Mouse (Mus musculus): Measurements from ENCODE around the gene Atp5f1. TPM values are rescaled to one million over a fixed set of nuclear protein-coding genes. Genes with fewer than 3 reads are reported as not detected.

Gene Atp5f1
- polyA plus RNA-seq, 1 experiment from 2014 or later, result 417 TPM

DNA sequence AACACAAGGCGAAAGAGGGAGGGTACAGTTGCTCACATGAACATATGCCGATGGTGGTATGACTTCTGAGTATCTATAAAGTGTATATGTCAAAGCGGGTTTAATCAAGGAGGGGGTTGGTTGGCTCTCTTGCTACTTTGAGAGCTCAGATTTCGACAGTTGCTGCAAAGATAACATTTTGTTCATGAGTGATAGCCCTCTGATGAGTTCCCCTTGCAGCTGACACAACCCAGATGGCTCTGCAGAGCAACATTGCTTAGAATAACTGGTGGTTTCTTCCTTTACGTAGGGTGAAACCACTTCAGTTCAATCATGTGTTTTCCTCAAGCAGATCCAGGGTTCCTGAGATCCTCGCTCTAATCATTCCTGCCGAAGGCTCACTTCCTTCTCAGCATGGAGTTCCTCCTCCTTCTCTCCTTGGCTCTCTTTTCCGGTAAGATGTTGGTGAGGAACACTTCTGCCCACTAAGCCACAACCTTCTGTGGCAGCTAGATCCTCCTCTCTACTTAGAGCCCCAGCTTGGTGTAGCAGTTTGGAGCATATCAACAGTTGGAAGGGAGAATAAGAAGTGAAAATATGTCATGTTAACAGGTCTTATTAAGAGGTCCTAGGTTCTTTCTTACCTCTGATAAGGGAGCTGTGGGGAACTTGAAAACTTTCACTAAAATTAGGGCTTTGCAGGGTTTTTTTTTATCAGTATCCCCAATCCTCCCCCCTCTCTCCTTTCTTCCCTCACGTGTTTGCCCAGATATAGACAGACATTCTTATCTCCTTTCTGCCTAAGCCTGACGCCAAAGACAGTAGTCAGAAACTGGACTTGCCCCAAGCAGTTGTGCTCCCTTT, 45.8 kb downstream of the Atp5f1 start:
- ATAC-seq (ENCODE audit: insufficient number of reproducible peaks, insufficient read depth, low FRiP score, low read depth), result no peak; the same call in 1 of the 2 replicates
- H3K36me3 ChIP-seq (ENCODE audit: control insufficient read depth, insufficient read depth, low read length), result no peaks in the 10 kb centered on the region
- H3K9me3 ChIP-seq (ENCODE audit: control insufficient read depth, low read depth, low read length), result no peaks in the 10 kb centered on the region
- H3K27ac ChIP-seq (ENCODE audit: low read length), result no peak overlapping the region
- H3K9ac ChIP-seq (replicated peaks; ENCODE audit: low read depth, low read length), result no peak overlapping the region
- no peak overlapping the region for H3K4me3 ChIP-seq (ENCODE audit: low read depth, low read length)
- H3K4me2 ChIP-seq (replicated peaks; ENCODE audit: low read depth, low read length), result no peak overlapping the region
- H3K27me3 ChIP-seq (ENCODE audit: control insufficient read depth, insufficient read depth, low read length), result no peaks in the 10 kb centered on the region
- no peaks in the 10 kb centered on the region for H3K4me1 ChIP-seq (ENCODE audit: control insufficient read depth, insufficient read depth, low read length)
- WGBS, result 42% methylated on average over 10 of the region's 10 CpGs

DNA sequence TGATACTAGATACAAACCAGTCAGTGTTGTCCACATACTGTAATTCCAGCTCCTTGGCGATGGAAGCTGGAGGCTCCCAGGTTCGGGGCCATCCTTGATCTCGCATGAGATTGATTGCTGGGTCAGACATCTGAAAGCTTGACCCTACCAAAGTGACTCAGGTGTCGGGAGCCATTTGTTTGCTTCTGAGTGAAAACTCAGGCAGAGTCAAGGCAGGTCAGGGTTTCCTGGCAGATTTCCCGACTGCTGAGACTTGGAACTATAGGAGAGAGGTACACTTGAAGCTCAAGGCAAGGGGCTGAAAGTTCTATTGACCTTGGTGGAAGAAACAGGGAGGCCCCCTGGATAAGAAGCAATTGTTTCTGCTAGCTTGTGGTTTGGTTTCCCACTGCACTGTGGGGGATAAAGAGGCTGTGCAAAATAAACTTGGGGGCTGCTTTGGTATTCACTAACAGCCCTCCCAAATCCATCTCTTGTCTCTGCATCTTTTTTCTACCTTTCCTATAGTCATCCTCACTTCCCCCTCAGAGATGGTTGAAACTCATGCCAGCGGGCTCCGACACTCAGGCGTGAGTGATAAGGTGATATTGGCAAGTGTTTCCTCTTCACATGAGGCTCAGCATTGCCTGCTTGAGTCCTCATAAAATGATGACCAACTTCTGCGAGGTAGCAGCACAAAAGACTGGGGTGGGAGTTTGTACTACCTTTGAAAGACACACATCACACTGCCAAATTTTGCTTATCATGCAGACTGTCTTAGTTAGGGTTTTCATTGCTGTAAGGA, 47.6 kb downstream of the Atp5f1 start:
- H3K4me1 ChIP-seq (ENCODE audit: control insufficient read depth, insufficient read depth, low read length), result no peaks in the 10 kb centered on the region

DNA sequence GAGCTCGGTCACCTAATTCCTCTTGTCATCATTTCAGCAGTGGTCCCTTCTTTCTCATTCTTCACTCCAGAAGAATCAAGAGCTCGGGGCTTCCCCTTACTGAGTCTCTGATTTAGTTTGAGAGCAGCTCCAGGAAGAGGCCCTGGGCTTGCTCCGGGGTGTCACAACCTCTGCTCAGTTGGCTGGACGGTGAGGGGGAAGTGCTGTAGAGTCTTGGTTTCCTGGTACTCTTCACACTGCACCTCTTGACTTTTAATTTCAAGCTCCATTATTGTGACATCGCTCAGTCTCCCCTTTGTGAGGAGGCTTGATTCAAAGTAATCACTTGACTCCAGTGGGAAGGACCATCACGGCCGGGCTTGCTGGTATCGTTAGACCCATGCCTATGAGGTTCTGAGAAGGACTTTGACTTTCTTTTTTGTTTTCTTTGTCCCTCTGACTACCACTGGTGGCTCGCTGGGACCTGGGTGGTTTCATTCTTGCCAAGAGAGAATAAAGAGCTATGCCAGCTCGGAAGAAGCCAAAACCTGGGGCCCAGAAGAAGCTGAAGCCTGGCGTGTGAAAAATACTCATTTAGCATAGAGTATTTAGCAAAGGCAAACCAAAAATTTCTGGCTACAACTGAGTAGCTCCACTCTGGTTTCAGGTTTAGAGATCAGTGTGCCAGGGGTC, 49.2 kb downstream of the Atp5f1 start:
- WGBS, result 80% methylated on average over 11 of the region's 11 CpGs
- Histone ChIP-seq H3K36me3 (ENCODE audit: control insufficient read depth, insufficient read depth, low read length) (no peaks in the 10 kb centered on the region), H3K27ac (ENCODE audit: low read length) (no peak overlapping the region), H3K9me3 (ENCODE audit: control insufficient read depth, low read depth, low read length) (no peaks in the 10 kb centered on the region), H3K9ac (replicated peaks; ENCODE audit: low read depth, low read length) (no peak overlapping the region), H3K4me2 (replicated peaks; ENCODE audit: low read depth, low read length) (no peak overlapping the region), H3K4me1 (ENCODE audit: control insufficient read depth, insufficient read depth, low read length) (no peaks in the 10 kb centered on the region), H3K27me3 (ENCODE audit: control insufficient read depth, insufficient read depth, low read length) (no peaks in the 10 kb centered on the region), H3K4me3 (ENCODE audit: low read depth, low read length) (no peak overlapping the region)
- no peak for ATAC-seq (ENCODE audit: insufficient number of reproducible peaks, insufficient read depth, low FRiP score, low read depth)

More for the DNA sequence above, 47.6 kb downstream of the Atp5f1 start:
- H3K27me3 ChIP-seq (ENCODE audit: control insufficient read depth, insufficient read depth, low read length), result no peaks in the 10 kb centered on the region
- no peak overlapping the region for H3K4me3 ChIP-seq (ENCODE audit: low read depth, low read length)
- H3K9ac ChIP-seq (replicated peaks; ENCODE audit: low read depth, low read length), result no peak overlapping the region
- ATAC-seq (ENCODE audit: insufficient number of reproducible peaks, insufficient read depth, low FRiP score, low read depth), result no peak
- H3K4me2 ChIP-seq (replicated peaks; ENCODE audit: low read depth, low read length), result no peak overlapping the region
- H3K36me3 ChIP-seq (ENCODE audit: control insufficient read depth, insufficient read depth, low read length), result no peaks in the 10 kb centered on the region
- 51% methylated on average over 9 of the region's 9 CpGs for WGBS
- H3K9me3 ChIP-seq (ENCODE audit: control insufficient read depth, low read depth, low read length), result no peaks in the 10 kb centered on the region
- no peak overlapping the region for H3K27ac ChIP-seq (ENCODE audit: low read length)

DNA sequence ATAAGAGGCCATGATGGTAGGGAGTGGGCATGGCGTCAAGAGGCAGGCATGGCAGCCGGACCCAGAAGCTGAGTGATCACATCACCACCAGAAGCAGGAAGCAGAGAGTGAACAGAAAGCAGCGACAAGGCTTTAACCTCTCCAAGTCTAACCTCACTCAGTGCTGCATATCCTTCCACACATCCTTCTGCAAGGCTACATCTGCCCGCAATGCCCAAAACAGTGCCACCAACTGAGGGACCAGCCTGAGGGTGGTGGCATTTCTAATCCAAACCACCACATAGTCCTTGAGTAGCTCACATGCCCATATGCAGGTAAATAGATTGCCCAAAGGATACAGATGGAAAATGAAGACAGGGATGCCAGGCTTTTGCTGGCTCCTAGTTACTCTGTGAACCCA, 50.9 kb downstream of the Atp5f1 start:
- Histone ChIP-seq H3K4me2 (replicated peaks; ENCODE audit: low read depth, low read length) (no peak overlapping the region), H3K36me3 (ENCODE audit: control insufficient read depth, insufficient read depth, low read length) (no peaks in the 10 kb centered on the region), H3K9ac (replicated peaks; ENCODE audit: low read depth, low read length) (no peak overlapping the region), H3K9me3 (ENCODE audit: control insufficient read depth, low read depth, low read length) (no peaks in the 10 kb centered on the region), H3K4me3 (ENCODE audit: low read depth, low read length) (no peak overlapping the region), H3K27ac (ENCODE audit: low read length) (no peak overlapping the region), H3K27me3 (ENCODE audit: control insufficient read depth, insufficient read depth, low read length) (no peaks in the 10 kb centered on the region), H3K4me1 (ENCODE audit: control insufficient read depth, insufficient read depth, low read length) (no peaks in the 10 kb centered on the region)
- no peak for ATAC-seq (ENCODE audit: insufficient number of reproducible peaks, insufficient read depth, low FRiP score, low read depth)
- WGBS, result 85% methylated on average over 4 of the region's 4 CpGs

DNA sequence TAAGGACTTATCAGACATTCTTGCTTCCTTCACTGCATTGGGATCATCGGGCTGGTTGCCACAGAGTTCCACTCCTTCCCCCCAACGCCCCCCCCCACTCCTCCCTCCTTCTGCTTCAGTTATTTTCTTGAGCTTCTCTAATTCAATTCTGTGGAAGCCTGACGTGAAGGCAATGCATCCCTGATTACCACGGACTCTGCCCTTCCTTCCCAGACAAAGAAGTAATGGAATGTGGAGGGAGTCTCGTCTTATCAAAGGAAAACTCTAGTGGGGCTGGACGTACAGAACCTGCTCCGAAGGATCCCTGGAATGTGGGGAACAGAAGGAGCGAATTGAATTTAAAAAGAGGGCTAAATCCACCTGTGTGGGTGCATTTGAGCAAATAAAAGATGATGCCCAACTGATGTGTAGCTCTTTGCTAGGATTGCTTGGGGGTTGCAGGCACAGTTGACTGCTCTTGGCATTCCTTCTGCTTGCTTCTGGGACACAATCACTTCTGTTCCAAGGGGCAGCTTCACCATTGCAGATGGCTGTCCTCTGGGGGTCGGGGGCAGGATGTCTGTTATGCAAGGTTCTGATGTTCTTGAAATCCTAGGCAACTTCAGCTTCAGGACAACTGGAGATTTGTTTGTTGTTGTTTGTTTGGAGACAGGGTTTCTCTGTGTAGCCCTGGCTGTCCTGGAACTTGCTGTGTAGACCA, 51.8 kb downstream of the Atp5f1 start:
- Histone ChIP-seq H3K4me1 (ENCODE audit: control insufficient read depth, insufficient read depth, low read length) (no peaks in the 10 kb centered on the region), H3K9me3 (ENCODE audit: control insufficient read depth, low read depth, low read length) (no peaks in the 10 kb centered on the region), H3K27me3 (ENCODE audit: control insufficient read depth, insufficient read depth, low read length) (no peaks in the 10 kb centered on the region), H3K36me3 (ENCODE audit: control insufficient read depth, insufficient read depth, low read length) (no peaks in the 10 kb centered on the region), H3K4me2 (replicated peaks; ENCODE audit: low read depth, low read length) (no peak overlapping the region), H3K4me3 (ENCODE audit: low read depth, low read length) (no peak overlapping the region), H3K27ac (ENCODE audit: low read length) (no peak overlapping the region), H3K9ac (replicated peaks; ENCODE audit: low read depth, low read length) (no peak overlapping the region)
- WGBS, result 39% methylated on average over 9 of the region's 9 CpGs
- no peak for ATAC-seq (ENCODE audit: insufficient number of reproducible peaks, insufficient read depth, low FRiP score, low read depth)

DNA sequence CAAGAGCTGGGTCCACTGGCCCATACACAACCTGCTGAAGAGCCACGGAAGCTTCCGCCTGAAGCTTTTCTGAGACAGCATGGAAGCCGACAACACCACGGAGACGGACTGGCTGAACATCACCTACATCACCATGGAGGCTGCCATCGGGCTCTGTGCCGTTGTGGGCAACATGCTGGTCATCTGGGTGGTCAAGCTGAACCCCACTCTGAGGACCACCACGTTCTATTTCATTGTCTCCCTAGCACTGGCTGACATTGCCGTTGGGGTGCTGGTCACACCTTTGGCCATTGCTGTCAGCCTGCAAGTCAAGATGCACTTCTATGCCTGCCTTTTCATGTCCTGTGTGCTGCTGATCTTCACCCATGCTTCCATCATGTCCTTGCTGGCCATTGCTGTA, 55.2 kb downstream of the Atp5f1 start:
- H3K9ac ChIP-seq (replicated peaks; ENCODE audit: low read depth, low read length), result no peak overlapping the region
- H3K4me2 ChIP-seq (replicated peaks; ENCODE audit: low read depth, low read length), result no peak overlapping the region
- no peak overlapping the region for H3K27ac ChIP-seq (ENCODE audit: low read length)
- ATAC-seq (ENCODE audit: insufficient number of reproducible peaks, insufficient read depth, low FRiP score, low read depth), result no peak
- H3K36me3 ChIP-seq (ENCODE audit: control insufficient read depth, insufficient read depth, low read length), result no peaks in the 10 kb centered on the region
- H3K4me3 ChIP-seq (ENCODE audit: low read depth, low read length), result no peak overlapping the region
- no peaks in the 10 kb centered on the region for H3K27me3 ChIP-seq (ENCODE audit: control insufficient read depth, insufficient read depth, low read length)
- 92% methylated on average over 9 of the region's 9 CpGs for WGBS
- H3K4me1 ChIP-seq (ENCODE audit: control insufficient read depth, insufficient read depth, low read length), result no peaks in the 10 kb centered on the region
- no peaks in the 10 kb centered on the region for H3K9me3 ChIP-seq (ENCODE audit: control insufficient read depth, low read depth, low read length)

DNA sequence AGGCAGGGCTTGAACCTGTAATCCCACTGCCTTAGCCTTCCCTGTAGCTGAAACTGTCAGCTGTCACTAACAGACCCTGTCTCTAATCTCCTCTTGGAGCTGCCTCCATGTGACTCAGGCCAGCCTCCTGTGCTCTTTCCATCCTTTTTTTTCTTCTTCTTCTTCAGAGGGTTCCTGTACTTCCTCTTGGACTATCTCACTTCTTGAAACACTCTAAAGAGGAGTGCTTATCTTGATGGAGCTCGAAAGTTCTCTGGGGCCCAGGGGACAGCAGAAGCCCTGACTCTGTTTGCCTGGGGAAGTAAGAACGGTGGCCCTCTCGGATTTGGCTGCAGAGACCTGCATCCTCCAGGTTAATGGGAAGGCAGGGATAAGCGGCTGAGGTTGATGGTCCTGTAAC, 55.7 kb downstream of the Atp5f1 start:
- Histone ChIP-seq H3K27ac (ENCODE audit: low read length) (no peak overlapping the region), H3K4me2 (replicated peaks; ENCODE audit: low read depth, low read length) (no peak overlapping the region), H3K36me3 (ENCODE audit: control insufficient read depth, insufficient read depth, low read length) (no peaks in the 10 kb centered on the region), H3K4me3 (ENCODE audit: low read depth, low read length) (no peak overlapping the region), H3K9ac (replicated peaks; ENCODE audit: low read depth, low read length) (no peak overlapping the region), H3K27me3 (ENCODE audit: control insufficient read depth, insufficient read depth, low read length) (no peaks in the 10 kb centered on the region), H3K4me1 (ENCODE audit: control insufficient read depth, insufficient read depth, low read length) (no peaks in the 10 kb centered on the region), H3K9me3 (ENCODE audit: control insufficient read depth, low read depth, low read length) (no peaks in the 10 kb centered on the region)
- ATAC-seq (ENCODE audit: insufficient number of reproducible peaks, insufficient read depth, low FRiP score, low read depth), result no peak
- WGBS, result 69% methylated on average over 4 of the region's 4 CpGs

DNA sequence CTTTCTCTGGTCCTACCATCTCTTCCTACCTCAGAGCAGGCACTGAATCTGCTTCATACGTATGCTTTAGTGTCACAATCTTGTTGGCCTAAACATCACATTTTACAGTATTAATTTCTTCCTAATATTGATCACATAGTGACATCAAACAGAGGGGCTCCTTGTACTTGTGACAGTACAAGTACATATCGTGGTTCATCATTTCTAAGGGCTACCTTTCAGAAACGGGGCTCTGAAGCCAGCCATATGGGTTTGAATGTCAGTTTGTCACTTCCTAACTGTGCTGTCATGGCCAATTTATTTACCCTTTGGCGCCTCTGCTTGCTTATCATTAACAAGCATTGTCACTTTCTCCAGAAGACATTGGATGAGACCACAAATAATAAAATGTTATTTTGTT, 58.4 kb downstream of the Atp5f1 start:
- 69% methylated on average over 4 of the region's 4 CpGs for WGBS
- ATAC-seq (ENCODE audit: insufficient number of reproducible peaks, insufficient read depth, low FRiP score, low read depth), result no peak
- Histone ChIP-seq H3K4me2 (replicated peaks; ENCODE audit: low read depth, low read length) (no peak overlapping the region), H3K27me3 (ENCODE audit: control insufficient read depth, insufficient read depth, low read length) (no peaks in the 10 kb centered on the region), H3K4me3 (ENCODE audit: low read depth, low read length) (no peak overlapping the region), H3K27ac (ENCODE audit: low read length) (no peak overlapping the region), H3K9me3 (ENCODE audit: control insufficient read depth, low read depth, low read length) (no peaks in the 10 kb centered on the region), H3K4me1 (ENCODE audit: control insufficient read depth, insufficient read depth, low read length) (no peaks in the 10 kb centered on the region), H3K9ac (replicated peaks; ENCODE audit: low read depth, low read length) (no peak overlapping the region), H3K36me3 (ENCODE audit: control insufficient read depth, insufficient read depth, low read length) (no peaks in the 10 kb centered on the region)
